Mouse (Mus musculus) intestine, postnatal 0 days (tissue): ENCODE measurements around the gene Mafk. TPM values are rescaled to one million over a fixed set of nuclear protein-coding genes. Genes with fewer than 3 reads are reported as not detected.
"Not testable (repeated sequence)": the region's sequence is repeated elsewhere in the genome, so short reads cannot be mapped to it uniquely, and the experiment has no call there.

Source experiments
- ATAC-seq: fragments of 200-750 bp; cut with Nextera tagmentation; 2 replicates; pipeline ENCODE4 v1.8.0; 2017; ENCODE audit warnings: mild to moderate bottlenecking, moderate TSS enrichment, moderate library complexity
- H3K27ac ChIP-seq: fragments of 300-500 bp; sonication (generic); 2 replicates; pipeline ENCODE4 v1.5.1; 2014; ENCODE audit warnings: mild to moderate bottlenecking, low read depth, low read length, moderate library complexity
- H3K27me3 ChIP-seq: fragments of 300-500 bp; sonication (generic); replicated peaks from 2 replicates; pipeline ENCODE4 v1.6.1; 2014; ENCODE audit warnings: low read length, mixed read lengths; ENCODE audit not compliant: control insufficient read depth, insufficient read depth
- H3K36me3 ChIP-seq: fragments of 300-500 bp; sonication (generic); 2 replicates; pipeline ENCODE4 v1.6.1; 2014; ENCODE audit warnings: mild to moderate bottlenecking, moderate library complexity; ENCODE audit not compliant: control insufficient read depth, insufficient read depth
- H3K4me1 ChIP-seq: fragments of 300-500 bp; sonication (generic); replicated peaks from 2 replicates; pipeline ENCODE4 v1.6.1; 2014; ENCODE audit warnings: antibody characterized with exemption, low read length, mixed read lengths; ENCODE audit not compliant: control insufficient read depth, insufficient read depth
- H3K4me2 ChIP-seq: fragments of 300-500 bp; sonication (generic); replicated peaks from 2 replicates; pipeline ENCODE4 v1.6.1; 2014; ENCODE audit warnings: low read depth, mild to moderate bottlenecking, moderate library complexity
- H3K4me3 ChIP-seq: fragments of 300-500 bp; sonication (generic); 2 replicates; pipeline ENCODE4 v1.5.1; 2014; ENCODE audit warnings: low read depth, low read length
- H3K9ac ChIP-seq: fragments of 300-500 bp; sonication (generic); 2 replicates; pipeline ENCODE4 v1.6.1; 2014; ENCODE audit warnings: mild to moderate bottlenecking, low read depth, low read length
- H3K9me3 ChIP-seq: fragments of 300-500 bp; sonication (generic); 2 replicates; pipeline ENCODE4 v1.6.1; 2016; ENCODE audit warnings: mixed run types; ENCODE audit not compliant: control insufficient read depth
- CTCF ChIP-seq: sonication (generic); IDR thresholded peaks from 2 replicates; pipeline ENCODE4 v1.5.1; 2016; ENCODE audit warnings: low read depth, mild to moderate bottlenecking, control low read depth, antibody characterized with exemption, moderate library complexity
- WGBS: fragments of 180-500 bp; shearing (Covaris S2); extraction: QIAGEN DNeasy Blood & Tissue Kit; methylation state at CpG from one replicate; pipeline ENCODE4 v1.1.7; 2014; 5-methylcytosine and 5-hydroxymethylcytosine counted together
- polyA plus RNA-seq: library from polyadenylated mRNA; unstranded; fragments of >200 nt; fragmentation: Nextera tagmentation; extraction: Ambion mirVana; gene quantifications from 2 replicates; pipeline ENCODE4 v1.2.1, GENCODE M21; 2015

Mafk gene
- polyA plus RNA-seq: 23.1 and 25.5 TPM in 2 replicates

DNA sequence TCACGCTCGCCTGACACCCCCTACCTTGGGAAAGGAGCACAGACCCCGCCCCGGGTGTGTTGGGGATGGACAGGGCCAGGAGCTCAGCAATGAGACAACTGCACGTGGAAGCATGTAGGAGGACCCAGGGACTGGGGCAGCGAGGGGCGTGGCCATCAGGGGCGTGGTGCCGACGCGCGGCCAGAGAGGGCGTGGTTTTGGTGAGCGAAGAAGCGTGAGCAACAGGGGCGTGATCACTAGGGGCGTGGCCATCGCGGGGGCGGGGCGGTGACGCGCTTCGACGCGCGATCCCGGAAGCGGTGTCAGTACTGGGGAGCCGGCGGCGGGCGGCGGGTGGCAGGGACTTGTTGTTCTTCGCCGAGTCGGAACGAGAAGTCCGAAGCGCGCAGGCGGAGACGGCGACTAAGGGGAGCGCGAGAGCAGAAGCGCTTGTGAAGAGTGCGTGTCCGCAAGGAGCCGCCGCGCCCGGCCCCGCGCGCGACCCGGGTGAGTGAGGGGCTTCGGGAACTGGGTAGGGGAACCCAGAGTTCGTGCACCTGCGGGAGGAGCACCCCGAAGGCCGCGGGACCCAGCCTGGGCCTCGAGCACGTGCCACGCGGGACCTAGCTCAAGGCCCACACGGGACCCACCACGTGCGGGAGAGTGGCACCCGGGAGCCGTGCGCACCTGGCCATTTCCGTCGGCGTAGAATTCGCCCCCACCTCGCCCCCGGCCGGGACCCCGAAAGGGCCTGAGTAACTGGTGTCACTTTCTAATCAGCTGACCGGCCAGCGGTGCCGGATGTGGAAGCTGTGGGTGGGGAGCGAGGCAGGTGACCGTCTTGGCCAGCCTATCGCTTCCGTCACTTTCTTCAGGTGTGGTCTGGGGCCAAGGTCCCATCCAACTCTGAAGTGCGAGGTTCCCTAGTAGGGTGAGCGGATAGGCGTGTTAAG is at the start of gene Mafk:
TSS of gene Mafk (plus strand) at position 287 of the 932 bp plus-strand sequence.
- peak within 1 kb of the TSS; percentile 99 for H3K27ac ChIP-seq
- peak within 1 kb of the TSS; percentile 84 for H3K9ac ChIP-seq
- peak; percentile 29 for TF ChIP-seq CTCF
- H3K9me3 ChIP-seq: no peaks in the 10 kb centered on the region
- H3K4me3 ChIP-seq: peak within 1 kb of the TSS; percentile 65
- no peaks in the 10 kb centered on the region for H3K27me3 ChIP-seq
- peaks cover 4% of the 10 kb centered on the region; the same call in 1 of the 2 replicates for H3K36me3 ChIP-seq
- H3K4me2 ChIP-seq: peak within 1 kb of the TSS; percentile 96
- WGBS: under 1% methylated on average over 90 of the region's 92 CpGs
- peaks cover 19% of the 10 kb centered on the region for H3K4me1 ChIP-seq
- peak; percentile 79 for ATAC-seq

DNA sequence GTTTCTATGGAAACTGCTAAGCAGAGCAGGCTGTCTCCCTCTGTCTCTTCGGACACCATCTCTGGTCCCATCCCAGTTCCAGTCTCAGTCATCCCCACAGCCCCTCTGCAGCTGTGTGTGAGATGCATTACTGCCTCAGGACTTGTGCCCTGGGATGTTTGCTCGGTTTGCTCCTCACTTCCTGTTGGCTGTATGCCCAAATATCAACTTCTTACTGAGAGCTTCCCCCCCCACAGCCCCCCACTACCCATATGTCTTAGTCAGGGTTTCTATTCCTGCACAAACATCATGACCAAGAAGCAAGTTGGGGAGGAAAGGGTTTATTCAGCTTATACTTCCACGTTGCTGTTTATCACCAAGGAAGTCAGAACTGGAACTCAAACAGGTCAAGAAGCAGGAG is 48.7 kb upstream of the Mafk start:
- 17% methylated on average over 3 of the region's 3 CpGs for WGBS

DNA sequence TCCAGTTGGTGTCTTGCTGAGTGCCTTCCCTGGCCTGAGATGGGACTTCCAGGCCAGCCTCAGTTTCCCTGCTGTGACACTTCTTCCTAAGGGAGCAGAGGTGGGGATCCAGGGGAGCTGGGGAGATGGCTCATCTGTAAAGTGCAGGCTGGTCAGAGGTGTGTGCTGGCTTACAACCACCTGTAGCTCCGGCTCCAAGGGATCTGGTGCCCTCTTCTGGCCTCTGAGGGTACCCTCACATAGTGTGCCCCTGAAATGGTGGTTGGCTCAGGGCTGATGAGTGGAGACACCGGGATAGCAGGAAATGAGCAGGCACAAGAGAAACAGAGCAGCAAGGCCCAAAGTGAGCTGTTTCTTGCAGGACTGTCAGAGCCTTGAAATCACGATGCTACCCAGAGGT is 45.5 kb upstream of the Mafk start:
- ATAC-seq: peak; percentile 79
- Histone ChIP-seq H3K9me3 (no peaks in the 10 kb centered on the region), H3K4me1 (no peaks in the 10 kb centered on the region), H3K36me3 (peaks cover 5% of the 10 kb centered on the region; the same call in 1 of the 2 replicates), H3K27me3 (no peaks in the 10 kb centered on the region), H3K4me3 (no peak overlapping the region), H3K27ac (no peak overlapping the region), H3K9ac (no peak overlapping the region), H3K4me2 (no peak overlapping the region)
- TF ChIP-seq CTCF: peak; percentile 97
- 3% methylated on average over 3 of the region's 3 CpGs for WGBS

More for the DNA sequence above, 48.7 kb upstream of the Mafk start:
- ATAC-seq, H3K9ac ChIP-seq, H3K9me3 ChIP-seq, H3K27ac ChIP-seq, H3K4me3 ChIP-seq, H3K4me1 ChIP-seq, H3K36me3 ChIP-seq, H3K27me3 ChIP-seq, H3K4me2 ChIP-seq: not testable (repeated sequence)

DNA sequence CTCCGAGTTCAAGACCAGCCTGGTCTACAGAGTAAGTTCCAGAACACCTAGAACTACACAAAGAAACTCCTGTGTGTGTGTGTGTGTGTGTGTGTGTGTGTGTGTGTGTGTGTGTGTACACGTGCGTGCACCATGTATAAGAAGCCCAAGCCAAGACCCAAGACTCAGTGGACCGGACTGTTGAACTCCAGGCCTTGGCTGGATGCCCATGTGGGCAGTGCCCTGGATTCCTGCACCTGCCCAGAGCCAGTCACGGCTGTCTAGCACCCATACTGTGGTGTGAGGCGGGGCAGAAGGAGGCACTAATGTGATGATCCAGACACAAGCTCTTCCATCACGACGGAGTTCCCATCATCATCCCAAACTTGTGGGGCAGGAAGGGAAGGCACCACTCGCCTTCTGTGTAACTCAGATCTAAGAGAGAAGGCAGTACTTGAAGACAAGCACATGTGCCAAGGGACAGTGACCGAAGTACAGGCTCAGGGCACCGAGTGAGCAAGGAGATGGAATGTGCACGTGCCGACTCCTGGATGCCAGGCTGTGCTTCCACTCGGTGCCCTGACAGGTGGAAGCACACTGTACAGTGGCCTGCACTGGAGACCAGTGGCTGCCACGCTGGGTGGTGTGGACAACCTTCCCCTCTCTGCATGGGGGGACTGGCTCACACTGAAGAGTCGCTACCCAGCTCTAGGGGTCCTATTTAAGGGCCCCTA is 41.7 kb upstream of the Mafk start:
- ATAC-seq: no peak
- Histone ChIP-seq H3K4me1 (no peaks in the 10 kb centered on the region), H3K4me3 (no peak overlapping the region), H3K4me2 (no peak overlapping the region), H3K27me3 (no peaks in the 10 kb centered on the region), H3K9me3 (no peaks in the 10 kb centered on the region), H3K9ac (no peak overlapping the region), H3K36me3 (peaks cover 36% of the 10 kb centered on the region; the same call in 1 of the 2 replicates), H3K27ac (no peak overlapping the region)
- no peak for TF ChIP-seq CTCF
- 79% methylated on average over 16 of the region's 16 CpGs for WGBS

DNA sequence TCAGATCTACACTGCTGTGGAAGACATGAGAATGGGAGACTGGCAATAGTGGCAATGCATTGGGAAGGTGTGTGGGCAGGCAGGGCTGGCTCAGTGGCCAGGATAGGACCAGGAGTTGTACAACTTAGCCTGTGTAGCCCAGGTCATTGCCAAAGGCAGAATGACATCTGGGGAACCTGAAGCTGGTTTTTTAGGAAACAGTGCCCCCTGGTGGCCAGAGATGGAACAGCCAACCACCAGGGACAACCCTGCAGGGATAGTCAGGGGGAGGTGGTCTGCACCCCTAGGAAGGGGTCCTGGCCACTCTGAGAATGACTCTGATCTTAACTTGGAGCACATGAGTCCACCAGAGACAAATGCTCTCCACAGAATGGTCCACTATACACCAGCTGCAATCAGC is 40.8 kb upstream of the Mafk start:
- Histone ChIP-seq H3K4me1 (no peaks in the 10 kb centered on the region), H3K4me3 (no peak overlapping the region), H3K27me3 (no peaks in the 10 kb centered on the region), H3K9ac (no peak overlapping the region), H3K27ac (no peak overlapping the region), H3K9me3 (no peaks in the 10 kb centered on the region), H3K36me3 (peaks cover 44% of the 10 kb centered on the region; the same call in 1 of the 2 replicates), H3K4me2 (no peak overlapping the region)
- ATAC-seq: no peak
- TF ChIP-seq CTCF: peak; percentile 96

DNA sequence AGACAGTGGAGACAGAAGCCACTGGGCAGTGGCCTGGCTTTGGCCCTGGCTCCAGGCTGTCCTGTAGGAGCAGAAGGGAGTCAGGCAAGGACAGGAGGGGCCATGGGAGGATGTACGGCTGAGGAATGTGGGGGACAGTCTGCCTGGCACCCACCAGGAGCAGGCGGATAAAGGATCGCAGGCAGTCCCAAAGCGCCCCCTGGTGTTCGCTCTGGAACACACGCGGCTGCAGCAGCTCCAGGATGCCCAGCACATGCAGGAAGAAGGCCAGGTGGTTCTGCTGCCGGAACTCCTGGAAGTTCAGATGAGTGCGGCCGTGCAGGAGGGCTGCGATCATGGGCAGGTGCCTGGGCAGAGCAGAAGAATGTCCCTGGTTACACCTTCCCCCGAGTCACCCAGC is 36.6 kb upstream of the Mafk start:
- ATAC-seq: no peak
- Histone ChIP-seq H3K27me3 (no peaks in the 10 kb centered on the region), H3K4me3 (no peak overlapping the region), H3K4me2 (no peak overlapping the region), H3K9me3 (no peaks in the 10 kb centered on the region), H3K36me3 (peaks cover 83% of the 10 kb centered on the region), H3K9ac (no peak overlapping the region), H3K4me1 (no peaks in the 10 kb centered on the region), H3K27ac (no peak overlapping the region)
- peak; percentile 90 for TF ChIP-seq CTCF
- WGBS: 23% methylated on average over 12 of the region's 12 CpGs
